Mouse (Mus musculus) right cerebral cortex, adult 2 months (tissue): ENCODE results near the gene Ankrd31.
A peak's percentile ranks its signal among the peaks of the same experiment; 100 is the strongest.
"Not testable (repeated sequence)": the region's sequence is repeated elsewhere in the genome, so short reads cannot be mapped to it uniquely, and the experiment has no call there.

Source experiments
- DNase-seq, 2 experiments: peaks; one replicate each; pipeline ENCODE4 v3.0.0; 2021 to 2022; ENCODE audit warnings: low spot score in 2 of 2

Ankrd31 gene

DNA sequence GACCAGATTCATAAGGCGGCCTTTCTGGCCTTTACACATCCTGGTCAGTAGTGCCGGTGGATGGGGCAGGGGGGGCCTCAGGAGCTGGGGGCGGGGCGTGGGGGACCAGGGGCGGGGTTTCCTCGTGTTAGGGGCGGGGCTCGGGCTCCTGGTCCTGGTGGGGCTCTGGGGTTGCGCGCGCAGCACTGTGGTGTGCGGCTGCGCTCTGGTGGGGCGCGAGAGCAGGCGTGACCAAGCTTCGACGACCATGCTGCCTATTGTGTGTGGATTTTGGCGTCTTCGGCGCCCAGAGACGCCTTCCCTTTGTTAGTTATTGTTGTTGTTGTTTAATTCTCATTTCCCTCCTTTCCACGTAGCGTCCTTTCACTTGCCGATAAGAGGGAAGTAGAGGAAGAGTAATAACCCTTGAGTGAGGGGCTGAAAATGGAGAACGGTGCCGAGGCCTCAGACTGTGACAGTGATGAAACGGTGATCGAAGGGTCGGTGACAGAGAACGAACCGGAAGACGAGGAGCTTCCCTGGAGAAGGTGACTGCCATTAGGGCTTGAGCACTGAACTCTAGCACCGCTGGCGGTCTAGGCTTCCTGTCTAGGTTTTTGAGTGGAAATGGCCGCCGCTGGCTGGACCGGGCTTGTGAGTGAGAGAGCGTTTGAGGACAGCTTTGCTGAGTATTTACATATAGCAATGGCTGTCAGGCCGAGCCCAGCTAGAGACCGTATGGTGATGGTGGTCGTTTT, at the start of gene Ankrd31:
TSS of gene Ankrd31 (plus strand) at position 164 of the 737 bp plus-strand sequence.
- DNase-seq: no peak

DNA sequence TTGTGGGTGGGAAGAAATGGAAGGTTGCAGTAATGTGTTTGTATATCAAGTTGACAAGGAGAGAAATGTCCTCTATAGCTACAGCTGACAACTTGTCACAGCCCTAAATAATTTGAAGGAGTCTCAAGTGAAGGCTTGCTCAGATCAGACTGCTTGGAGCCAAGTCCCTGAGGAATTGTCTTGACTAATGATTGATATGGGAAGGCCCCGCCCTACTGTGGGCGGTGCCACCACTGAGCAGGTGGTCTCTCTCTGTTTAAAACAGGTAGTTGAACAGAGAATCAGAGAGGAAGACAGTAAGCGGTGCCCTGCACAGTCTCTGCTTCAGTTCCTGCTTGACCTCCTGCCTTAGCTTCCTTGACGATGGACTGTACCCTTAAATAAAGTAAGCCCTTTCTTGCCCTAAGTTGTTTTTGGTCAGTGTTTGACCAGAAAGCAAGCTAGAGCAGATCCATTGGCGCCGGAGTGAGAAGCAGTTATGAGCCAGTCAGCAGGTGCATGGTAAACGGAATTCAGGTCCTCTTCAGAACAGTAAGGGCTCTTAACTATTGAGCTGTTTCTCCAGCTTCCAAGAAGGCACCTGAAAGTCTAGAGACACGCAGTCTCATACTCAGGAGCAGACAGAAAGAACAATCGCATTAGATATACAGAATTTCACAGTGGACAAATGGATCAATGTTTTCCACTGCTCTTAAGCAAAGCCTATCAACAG, 45.3 kb upstream of the Ankrd31 start:
- DNase-seq: no peak

DNA sequence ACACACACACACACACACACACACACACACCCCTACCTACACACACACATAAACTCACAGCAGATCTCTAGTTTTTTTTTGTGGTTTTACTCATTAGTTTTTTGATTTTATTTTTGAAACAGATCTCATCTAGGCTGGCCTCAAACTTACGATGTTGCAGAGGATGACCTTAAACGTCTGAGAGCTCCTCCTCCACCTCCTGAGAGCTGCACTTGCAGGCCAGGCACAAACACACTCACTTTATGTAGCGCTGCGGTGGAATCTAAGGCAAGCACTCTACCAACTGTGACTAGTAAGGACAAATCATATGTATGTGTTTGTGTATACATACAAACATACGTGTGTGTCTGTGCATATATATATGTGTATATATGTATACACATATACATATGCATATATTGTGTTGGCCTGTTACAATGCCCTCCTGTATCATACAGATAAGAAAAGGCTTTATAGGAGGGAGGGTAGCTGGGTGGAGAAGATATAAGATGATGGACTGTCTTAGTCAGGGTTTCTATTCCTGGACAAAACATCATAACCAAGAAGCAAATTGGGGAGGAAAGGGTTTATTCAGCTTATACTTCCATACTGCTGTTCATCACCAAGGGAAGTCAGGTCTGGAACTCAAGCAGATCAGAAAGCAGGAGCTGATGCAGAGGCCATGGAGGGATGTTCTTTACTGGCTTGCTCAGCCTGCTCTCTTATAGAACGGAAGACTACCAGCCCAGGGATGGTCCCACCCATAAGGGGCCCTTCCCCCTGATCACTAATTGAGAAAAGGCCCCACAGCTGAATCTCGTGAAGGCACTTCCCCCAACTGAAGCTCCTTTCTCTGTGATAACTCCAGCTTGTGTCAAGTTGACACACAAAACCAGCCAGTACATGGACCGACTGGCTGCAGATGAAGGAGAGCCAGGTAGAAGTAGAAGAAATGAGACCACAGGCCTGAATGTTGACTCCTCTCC, 38.5 kb upstream of the Ankrd31 start:
- DNase-seq: no peak

DNA sequence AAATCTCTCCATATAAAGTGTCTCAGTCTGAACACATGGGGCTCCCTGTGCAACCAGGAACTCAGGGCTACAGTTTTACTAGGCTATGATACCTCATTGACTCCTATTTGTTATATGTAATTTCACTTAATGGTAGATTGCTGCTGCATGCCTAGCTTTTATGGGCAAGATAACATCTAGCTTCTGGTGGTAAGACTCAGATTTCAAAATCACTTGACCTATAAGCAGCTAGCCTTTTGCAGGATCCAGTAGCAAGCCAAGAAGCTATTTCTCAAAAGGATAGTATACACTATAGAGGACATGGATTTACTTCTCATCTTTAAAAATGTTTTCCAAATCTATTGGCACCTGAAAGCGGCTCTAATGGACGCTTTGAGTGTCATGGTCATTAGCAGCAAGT, 31.8 kb upstream of the Ankrd31 start:
- DNase-seq: no peak

DNA sequence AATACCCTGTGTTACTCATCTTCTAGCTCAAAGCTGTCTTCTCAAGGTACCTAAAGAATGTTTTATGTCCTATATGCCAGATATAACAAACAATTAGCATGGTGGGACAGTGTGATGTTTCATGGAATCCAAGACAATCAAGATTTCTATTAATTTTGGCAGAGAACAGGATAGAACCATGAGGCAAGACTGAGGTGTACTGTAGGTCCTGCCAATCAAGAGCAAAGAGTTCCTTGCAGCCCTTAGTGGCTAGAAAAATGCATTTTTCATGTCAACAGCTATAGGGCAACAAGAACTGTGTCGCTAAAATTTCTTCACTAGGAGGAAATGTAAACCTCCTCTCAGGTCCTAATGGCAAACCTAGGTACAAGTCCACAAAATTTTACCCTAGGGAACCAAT, 30.3 kb upstream of the Ankrd31 start:
- DNase-seq: no peak

DNA sequence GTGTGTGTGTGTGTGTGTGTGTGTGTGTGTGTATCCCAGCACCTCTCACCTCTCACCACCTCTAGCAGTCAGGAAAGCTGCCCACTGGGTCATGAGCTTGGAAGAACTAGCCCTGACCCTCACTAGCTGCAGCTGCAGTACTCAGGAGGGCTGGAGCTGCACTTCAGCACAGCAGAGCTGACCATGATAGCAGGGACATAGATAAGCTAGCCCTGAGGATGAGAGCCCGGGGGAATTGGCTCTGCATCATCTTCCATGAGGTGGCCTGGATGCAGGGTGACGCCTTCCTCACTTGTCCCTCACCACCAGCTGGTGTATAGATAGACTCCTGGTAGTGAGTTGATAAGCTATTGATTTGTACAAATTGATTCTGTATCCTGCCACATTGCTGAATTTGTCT, 28.1 kb upstream of the Ankrd31 start:
- no peak for DNase-seq

DNA sequence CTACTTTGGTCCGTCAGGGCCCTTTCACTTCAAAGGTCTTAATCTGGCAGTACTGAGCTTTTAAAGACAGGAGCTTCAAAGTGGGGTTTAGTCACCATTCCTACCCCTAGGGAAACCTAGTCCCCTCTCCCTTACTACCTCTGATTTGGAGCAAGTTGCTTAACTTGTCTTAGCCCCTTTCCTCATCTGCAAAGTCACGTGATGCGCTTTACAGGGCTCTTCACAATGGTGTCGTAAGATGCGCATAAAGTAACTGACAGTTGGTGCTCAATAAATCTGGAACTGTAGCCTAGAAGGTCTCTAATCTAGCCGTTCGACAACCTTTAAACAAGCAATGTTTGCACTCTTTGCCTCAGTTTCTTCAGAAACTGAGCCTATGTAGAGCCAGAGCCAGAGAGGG, 19.8 kb upstream of the Ankrd31 start:
- DNase-seq: no peak

DNA sequence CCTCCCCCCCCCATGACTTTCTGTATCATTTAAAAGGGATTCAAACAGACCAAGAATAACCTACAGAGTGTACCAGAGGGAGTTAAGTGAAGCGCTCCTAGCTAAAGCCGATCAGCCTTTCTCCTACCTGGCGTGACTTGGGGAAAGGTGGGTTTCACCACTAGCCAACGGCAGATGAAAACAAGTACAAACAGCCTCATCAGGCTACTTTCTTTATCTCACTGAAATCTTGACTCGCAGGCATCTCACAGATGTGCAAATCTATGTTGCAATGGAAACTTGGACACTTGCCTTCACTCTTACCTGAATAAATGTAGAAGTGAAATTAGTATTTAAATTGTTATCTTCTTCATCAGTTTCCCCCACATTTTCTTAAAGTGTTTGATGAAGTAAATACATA, 18.9 kb upstream of the Ankrd31 start:
- DNase-seq: no peak

DNA sequence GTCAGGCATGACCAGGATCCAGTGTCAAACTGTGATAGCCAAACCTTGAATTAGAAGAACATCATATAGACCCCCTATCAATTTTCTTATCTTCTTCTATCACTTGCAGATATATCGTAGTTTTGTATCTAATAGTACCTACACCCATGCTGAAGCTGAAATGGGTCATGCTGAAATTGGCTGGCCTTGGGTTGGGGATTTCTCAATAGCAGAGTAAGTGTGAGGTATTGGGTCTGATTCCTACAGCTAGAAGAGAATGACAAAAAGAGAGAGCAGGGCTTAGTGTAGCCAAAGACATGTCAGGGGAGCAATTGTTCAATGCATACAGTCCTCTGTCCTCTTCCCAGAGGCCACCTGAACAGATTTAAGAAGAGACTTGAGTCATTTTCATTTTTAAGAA, 18.0 kb upstream of the Ankrd31 start:
- no peak for DNase-seq

DNA sequence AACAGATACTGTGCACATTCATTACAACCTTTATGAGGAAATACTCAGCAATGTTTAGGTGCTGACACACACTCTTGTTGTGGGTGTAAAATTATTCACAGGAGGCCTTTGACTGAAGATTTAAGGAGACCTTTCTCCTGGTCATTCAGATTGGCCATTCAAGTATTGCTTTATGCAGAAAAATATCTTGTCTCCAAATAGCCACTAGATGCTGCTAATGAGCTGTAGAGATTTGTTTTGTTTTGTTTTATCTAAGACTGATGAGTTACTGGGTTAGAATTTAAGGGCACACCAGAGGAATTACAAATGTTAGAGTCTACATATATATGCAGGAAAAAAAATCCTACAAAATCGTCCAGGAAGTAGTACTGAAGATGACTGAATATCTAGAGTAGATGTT, 12.9 kb upstream of the Ankrd31 start:
- DNase-seq: no peak

DNA sequence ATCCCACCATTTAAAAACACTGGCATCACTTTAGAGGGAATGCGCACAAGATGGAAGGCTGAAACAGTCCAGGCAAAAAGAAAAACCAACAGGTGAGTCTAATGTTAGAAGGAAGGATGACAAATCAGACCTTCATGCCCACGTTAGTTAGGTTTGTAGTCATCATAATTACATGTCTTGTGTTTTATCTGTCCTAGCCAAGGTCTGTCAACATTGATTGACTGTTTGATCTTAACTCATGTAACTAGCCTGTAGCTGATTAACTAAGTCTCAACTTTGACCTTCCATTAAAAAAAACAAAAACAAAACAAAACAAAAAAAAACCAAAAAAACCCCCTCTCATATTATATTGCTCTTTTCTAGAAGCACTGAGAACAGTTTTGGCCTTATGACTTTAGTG, 7.9 kb upstream of the Ankrd31 start:
- no peak for DNase-seq

DNA sequence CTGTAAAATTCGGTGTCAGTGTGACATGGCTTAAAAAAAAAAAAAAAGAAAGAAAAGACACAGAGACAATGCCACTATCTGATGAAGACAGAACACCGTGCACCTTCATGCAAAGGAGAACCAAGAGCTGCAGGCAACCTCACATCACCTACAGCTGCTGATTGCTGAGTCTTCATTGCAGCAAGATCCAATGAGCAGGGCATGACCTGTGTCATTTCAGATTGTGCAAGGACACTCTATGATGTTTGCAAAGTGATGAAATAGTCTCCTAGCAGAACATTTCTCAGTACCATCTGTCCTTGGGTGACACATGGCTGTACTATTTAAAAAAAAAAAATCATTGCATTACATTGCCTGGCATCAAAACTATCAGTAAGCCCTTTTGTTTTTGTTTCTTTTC, 5.2 kb upstream of the Ankrd31 start:
- DNase-seq: no peak

DNA sequence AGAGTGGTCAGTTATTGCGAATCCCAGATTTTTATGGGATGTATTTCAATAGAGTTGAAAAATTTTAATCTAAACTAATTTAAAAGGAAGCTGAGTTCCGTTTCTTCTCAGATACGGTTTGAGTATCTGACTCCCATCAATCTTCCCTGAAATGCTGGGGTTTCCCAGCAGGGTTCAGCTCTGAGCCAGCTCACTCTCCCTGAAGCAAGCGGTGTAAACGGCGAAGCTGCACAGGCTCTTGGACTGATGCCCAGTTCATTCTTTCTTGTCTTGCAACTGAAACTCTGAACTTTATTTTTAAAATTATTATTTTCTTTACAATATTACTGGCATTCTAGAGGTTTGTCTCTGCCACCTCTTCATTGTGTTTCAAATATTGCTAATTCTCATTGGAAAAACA, 2.0 kb upstream of the Ankrd31 start:
- peak in 1 of 2 experiments; percentile 7 for DNase-seq

DNA sequence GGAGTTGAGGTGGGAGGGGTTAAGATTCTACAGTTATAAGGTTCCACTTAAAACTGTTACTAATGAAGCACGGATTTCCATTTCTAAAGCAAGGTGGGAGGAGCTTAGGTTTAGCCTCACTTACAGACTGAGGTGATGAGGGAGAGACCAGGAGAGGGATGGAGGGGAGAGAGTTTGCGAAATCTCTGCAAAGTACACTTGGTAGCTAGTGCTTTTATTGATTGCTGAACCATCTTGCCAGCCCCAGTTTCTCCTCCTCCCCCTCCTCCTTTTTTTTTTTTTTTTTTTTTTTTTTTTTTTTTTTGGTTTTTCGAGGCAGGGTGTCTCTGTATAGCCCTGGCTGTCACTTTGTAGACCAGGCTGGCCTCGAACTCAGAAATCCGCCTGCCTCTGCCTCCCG, 1.8 kb downstream of the Ankrd31 start:
- DNase-seq: no peak

DNA sequence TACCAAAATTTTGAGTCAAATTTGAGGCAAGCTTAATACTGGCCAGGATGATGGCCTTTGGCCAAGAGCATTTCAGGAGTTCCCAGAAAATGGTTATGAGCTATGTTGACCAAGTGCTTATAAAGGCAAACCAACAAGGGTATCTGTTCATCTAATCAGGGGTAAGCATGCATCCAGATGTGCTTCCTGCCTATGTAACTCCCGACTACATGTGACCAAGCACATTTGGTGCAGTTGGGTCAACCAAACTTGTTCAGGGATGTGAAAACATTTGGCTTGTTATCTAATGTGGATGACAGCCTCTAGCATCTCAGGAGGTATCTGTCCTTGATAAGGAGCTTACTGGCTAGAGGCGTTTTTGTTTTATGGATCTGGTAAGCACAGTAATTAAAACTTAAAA, 12.8 kb downstream of the Ankrd31 start:
- DNase-seq: no peak

DNA sequence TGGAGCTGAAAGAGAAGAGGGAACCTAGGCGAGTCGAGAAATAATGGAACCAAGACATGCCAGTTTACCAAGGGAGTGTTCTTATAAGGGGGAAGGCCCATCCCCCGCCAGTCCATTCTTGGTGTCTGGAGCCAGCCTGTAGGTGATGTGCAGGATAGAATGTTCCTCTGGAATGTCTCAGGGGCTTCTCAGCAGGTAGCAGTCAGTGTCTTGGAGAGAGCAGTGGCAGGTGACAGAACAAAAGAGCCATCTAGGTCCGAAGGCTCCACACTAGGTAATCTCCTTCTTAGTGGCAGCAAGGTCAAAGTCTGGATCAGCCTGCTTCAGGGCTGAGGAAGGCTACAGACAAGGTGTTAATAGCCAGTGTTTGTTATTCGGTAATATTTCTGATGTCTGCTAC, 38.0 kb downstream of the Ankrd31 start:
- not testable (repeated sequence) for DNase-seq

DNA sequence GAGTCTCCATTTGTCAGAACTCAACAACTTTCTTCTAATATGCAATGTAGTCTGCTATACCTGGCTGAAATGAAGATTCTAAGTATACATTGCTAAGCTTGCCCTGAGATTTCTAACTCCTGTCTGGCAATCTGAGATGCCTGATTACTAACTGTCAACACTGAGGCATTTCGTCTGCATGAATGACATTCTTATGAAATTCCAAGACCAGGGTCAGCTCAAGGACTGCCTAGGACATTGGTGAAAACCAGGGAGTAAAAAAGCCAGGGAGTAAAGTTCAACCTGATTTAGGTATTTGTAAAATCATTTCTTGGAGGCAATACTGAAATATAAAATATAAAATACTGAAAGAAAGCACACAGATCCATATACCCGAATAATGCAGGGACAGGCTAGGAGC, 45.4 kb downstream of the Ankrd31 start:
- no peak for DNase-seq

DNA sequence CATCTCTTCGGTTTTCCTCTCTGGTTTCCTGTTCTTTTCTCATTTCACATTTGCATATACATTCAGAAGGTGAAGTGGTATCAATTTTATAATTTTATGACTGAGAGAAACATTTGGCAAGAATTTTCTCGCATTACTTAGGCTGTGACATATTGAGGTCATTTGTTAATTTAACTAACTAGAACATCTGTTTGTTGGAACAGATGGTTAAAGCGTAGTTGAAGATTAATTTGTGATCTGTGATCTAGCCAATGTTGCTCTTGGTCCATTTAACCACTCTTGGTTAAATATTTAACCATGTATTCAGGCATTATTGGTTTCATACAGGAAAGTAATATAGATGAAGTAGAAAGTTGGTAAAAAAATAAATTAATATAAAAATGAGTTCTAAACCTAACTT, 47.2 kb downstream of the Ankrd31 start:
- no peak for DNase-seq

DNA sequence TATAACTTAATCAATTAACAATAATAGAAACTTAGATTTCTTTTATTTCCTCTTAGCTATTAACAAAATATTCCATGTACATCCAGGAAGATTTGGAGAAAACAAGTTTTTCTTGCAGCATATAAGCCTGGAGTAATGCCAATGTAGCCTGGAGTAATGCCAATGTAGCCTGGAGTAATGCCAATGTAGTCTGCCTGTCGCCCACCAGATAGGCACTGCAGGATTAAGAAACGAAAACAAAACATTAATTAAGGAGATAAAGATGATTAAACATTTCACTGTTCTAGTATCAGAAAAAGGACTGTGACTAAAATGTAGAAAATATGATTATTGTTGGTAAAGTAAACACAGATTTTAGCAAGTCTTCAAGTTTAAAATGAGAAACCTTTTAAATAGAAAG, 49.4 kb downstream of the Ankrd31 start:
- peak; percentile 3 to 41 for DNase-seq

DNA sequence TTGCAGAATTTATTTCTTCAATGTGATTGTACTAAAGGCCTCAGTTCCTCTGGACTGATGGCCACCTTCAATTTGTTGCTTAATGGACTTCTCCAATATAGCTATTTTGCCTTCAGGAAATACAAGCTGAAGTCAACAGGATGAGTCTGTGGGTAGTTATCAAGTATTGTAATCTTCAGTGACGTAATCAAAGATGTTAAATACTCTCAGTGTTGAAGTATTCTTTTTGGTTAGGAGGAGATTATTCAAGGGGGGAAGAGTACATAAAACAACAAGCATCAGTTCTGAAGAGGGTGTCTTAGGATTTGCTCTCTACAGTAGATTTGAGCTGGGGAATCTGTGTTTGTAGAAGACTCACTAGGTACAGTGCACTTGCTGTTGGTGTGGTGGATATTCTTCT, 101.7 kb downstream of the Ankrd31 start:
- DNase-seq: no peak

DNA sequence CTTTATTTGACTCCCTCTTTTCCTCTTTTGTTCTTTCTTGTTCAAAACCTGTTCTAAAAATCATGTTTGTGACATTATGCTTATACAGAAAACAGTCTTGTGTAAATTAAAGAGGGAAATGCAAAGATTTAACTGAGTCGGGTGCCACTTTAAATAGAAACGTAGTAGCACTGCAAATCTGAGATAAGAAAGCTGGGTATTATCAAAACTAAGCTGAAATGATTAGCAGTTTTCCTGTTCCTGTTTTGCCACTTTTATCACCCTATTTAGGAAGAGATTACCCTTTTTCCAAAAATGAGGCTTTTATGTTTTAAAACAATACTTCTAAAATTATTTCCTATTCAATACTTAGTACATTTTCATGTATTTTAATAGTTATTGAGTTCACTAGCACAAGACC, 104.1 kb downstream of the Ankrd31 start:
- no peak for DNase-seq

DNA sequence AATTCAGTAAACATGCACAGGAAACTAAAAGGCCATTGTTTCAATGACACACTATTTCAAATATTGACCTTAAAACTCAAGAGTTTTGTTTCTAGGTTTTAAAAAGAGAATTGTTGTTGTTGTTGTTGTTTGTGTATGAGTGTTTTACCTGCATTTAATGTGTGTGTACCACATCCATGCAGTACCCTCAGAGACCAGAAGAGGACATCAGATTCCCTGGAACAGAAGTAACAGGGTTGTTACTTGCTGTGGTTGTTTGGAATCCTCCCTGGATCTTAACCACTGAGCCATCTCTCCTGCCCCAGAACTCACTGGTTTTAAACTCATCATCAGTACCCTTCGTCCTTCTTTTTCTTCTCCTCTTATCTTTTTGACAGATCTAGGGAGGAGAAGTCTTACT, 105.2 kb downstream of the Ankrd31 start:
- DNase-seq: peak; percentile 6 to 8
